Mouse (Mus musculus): ENCODE measurements around the gene Ddx31.

DNA sequence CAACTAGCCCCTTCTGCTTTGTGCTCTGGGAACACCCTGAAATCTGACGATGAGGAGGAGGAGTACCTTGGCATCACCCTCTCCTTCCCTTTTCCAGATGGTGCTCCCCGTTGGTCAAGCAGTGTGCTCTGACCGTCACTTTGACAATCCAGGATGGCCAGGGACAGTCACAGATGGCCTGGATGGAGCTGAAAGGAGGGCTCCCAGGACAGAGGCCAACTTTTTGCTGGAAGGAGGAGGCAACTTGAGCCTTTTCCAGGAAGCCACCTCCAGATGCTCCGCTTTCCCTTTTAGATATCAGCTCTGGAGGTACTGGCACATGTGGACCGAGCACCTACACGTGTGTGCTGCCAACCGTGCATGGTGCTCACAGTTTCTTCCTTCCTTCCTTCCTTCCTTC lies 36.8 kb upstream of the Ddx31 start:
- TF ChIP-seq CTCF (IDR thresholded peaks at IDR 0.05; ENCODE audit: low read depth) (no peak), EP300 (IDR thresholded peaks at IDR 0.05; ENCODE audit: low read depth) (no peak)
